Mouse (Mus musculus) cerebellum, adult 8-10 months (tissue): ENCODE measurements around the gene Nmnat1.
"Not testable (repeated sequence)": the region's sequence is repeated elsewhere in the genome, so short reads cannot be mapped to it uniquely, and the experiment has no call there.

Experiments
- DNase-seq: peaks from one replicate; pipeline ENCODE4 v3.0.0; 2022

Gene Nmnat1

DNA sequence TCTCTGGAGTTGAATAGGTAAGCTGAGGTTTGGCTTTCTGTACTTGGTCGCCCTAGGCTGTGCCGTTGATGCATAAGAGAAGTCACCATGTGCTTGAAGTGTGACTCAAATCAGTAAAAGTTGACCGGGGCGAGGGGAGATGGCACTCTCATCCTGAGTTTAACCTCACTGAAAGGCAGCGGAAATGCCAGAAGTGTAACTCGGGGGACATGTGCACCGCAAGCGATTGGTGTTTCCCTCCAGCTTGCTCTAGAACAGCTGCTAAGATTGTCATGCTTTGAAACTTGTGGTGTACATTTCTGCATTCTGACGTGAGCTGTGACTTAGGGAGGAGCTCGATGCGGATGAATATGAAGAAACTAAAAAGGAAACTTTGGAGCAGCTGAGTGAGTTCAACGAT, 2.7 kb upstream of the Nmnat1 start:
- DNase-seq, result no peak

GRCm38 (mm10) chr4:149485825-149486206, 814 bp upstream of the Nmnat1 start:
- no peak for DNase-seq

DNA sequence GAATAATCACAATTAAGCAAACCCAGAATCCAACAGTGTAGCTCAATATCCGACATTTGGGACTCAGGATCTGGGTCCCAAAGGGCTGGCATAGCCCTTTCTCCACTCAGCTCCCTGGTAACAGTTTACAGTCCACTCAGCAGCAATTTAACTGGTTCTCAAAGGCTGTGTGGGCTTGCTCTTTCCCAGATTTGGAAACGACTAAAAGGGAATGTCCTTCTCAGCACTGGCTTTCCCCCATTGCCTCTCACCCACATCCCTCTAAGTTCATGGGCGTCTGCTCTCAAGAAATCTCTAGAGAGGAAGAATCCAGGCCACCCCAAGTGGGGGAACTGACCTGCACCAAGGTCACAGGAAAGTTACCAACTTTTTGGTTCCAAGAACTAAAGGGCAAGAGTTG, 436 bp downstream of the Nmnat1 start:
- no peak for DNase-seq

DNA sequence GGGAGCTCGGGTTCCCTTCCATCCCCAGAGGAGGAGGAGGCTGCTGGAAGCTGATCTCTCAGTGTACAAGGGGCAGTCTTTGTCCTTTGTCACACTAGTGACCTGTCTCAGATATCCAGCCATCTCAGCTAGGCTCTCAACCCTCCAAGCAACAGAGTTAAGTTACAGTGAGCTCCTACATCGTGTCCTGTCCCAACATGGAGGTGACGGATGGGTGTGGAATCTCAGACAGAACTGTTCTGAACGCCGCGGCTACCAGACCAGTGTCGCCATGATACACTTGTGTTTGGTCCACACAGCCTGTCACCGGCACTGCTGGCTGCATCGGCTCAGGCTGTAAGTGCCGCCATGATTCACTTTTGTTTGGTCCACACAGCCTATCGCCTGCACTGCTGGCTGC, 7.9 kb downstream of the Nmnat1 start, which contains the start of gene Tmem274:
Gene Tmem274 (plus strand): TSS at position 301 of the 400 bp plus-strand sequence.
- no peak for DNase-seq

DNA sequence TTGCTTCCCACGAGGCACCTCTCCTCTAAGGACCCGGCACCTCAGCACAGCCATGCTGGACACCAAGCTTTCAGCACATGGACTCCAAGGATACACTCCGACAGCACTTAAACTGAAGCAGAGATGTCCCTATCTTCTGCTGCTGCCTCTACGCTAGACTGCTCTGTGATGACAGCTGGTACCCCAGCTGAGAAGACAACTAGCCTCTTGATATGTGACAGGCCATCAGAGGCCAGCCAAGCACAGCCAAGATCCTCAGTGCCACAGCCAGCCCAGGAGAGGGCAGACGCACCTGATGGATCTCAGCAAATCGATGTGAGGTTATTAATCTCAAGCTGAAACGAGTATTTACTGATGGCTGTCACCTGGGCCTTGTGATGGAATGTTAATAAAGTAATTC, 9.9 kb downstream of the Nmnat1 start:
- DNase-seq, result no peak

- DNase-seq, result no peak
These were observed 15.4 kb downstream of the Nmnat1 start for GRCm38 (mm10) chr4:149469557-149469956.

DNA sequence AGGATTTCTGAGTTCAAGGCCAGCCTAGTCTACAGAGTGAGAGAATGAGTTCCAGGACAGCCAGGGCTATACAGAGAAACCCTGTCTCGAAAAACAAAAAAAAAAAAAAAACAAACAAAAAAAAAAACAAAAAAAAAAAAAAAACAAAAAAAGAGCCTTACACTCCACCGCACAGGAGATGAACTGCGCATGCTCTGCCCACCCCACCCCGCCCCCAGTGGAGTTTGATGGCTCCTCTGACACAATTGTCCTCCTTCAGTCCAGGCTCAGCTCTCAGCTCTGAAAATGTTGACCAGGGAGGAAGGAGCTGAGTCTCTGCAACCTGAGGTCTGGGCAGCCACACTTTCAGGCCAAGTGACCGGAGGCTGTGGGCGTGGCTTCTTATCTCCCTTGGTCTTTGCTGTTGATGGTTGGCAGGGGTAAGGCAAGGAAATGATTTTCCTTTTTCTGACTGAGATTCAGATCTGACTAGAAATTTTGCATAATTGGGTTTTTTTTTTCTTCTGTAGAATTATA, 21.5 kb downstream of the Nmnat1 start:
- no peak for DNase-seq

DNA sequence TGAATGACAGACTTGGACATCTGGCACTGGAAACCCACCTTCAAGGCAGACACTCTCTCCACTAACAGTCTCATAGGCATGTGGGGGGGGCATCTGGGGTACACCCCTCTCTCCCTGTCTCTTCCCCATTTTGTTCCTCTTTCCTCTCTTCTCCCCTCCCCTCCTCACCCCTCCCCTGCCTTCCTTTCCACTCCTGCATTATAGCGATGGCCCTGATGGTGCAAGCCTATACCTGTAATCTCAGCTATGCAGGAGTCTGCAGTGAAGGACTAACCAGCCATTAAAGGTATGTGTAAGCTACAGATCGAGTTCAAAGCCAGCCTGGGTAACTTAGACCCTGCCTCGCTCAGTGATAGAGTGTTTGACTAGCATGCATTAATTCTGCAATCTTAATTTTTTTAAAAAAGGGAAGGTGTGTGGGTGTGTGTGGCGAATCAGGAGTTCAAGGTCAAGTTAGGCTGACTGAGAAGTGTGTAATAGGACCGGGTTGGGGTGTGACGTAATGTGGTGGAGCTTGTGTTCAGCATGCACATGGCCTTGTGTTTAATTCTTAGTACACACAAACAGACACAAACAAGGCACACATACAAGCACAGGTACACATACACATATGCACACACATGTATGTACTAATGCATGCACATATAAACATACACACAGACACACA, 22.6 kb downstream of the Nmnat1 start:
- no peak for DNase-seq

DNA sequence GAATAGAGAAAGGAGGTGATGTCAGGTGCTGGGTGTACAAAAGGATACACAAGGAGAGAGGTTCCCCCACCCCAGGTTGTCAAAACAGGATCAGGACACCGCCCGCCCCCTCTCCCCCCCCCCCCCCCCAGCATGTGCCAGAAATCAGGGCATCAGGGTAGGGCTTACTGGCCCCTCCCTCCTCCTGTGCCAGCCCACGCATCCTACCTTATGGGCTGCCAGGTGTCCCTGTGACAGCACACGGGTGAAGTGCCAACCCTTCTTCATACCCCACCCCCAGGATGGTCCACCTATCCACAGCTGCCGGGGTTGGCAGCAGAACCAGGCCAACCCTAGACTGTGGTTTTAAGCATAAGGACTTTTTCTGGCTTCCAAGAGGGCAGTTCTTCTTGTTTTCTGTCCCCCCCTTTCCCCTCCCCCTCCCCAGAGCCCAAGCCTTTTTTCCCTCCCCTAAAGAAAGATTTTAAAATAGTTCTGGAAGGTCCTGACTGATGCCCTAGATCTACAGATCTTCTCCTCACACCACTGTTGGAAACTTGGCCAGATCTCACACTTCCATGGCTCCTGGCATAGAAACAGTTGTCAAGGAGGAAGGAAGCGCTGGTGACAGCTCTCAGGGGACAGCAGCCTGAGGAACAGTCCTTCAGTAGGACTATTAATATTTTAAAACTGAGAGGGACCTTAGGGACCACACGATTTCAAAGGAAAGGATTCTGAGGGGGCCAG, 23.3 kb downstream of the Nmnat1 start:
- DNase-seq, result peak; percentile 66

GRCm38 (mm10) chr4:149460475-149460874, 24.5 kb downstream of the Nmnat1 start:
- DNase-seq, result not testable (repeated sequence)

DNA sequence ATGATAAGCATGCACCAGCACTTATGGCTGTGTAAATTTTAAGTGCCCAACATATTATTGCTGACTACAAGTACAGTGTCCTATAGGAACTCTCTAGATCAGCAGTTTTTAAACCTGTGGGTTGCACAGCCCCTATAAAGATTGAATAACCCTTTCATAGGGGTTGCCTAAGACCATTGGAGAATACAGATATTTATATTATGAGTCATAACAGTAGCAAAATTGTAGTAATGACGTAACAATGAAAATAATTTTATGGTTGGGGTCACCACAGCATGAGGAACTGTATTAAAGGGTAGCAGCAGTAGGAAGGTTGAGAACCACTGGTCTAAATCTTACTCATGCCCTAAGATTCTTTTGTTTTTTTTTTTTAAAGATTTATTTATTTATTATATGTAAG, 25.6 kb downstream of the Nmnat1 start:
- no peak for DNase-seq

DNA sequence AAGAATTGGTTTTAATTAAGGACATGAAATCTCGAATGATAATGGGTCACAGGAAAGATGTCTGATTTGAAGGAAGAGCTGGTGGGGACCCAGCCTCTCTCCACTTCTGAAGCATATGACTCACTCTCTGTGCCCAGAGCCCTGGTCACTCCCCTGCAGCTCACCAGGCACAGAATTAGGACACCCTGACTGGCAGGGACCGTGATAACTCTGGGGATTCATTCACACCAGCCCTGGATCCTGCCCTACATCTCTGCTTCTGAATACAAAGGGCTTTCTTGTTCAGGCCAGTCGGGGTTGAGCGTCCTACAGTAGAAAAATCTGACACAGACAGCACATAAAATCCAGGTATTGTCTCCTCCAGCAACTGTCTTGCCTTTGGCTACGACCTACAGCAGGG, 26.5 kb downstream of the Nmnat1 start:
- no peak for DNase-seq

GRCm38 (mm10) chr4:149457831-149458430, 27.1 kb downstream of the Nmnat1 start:
- no peak for DNase-seq

DNA sequence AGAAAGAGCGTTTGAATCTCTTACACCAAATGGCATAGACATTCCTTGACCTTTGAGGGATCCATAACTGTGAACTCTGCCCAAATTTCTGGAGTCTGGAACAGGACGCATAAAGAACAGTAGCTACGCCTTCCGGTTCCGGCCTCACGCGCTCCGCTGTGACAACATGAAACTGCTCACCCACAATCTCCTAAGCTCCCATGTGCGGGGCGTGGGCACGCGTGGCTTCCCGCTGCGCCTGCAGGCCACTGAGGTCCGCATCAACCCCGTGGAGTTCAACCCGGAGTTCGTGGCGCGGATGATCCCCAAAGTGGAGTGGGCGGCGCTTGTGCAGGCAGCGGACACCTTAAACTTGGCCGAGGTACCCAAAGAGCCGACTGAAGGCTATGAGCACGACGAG, 27.8 kb downstream of the Nmnat1 start:
- DNase-seq, result not testable (repeated sequence)

- DNase-seq, result no peak
These were observed 30.1 kb downstream of the Nmnat1 start, which contains the start of gene Rbp7 for GRCm38 (mm10) chr4:149454879-149455278. Rbp7 (minus strand) TSS chr4:149454978.

GRCm38 (mm10) chr4:149454263-149454662, 30.7 kb downstream of the Nmnat1 start:
- DNase-seq, result no peak

GRCm38 (mm10) chr4:149453656-149454055, 31.3 kb downstream of the Nmnat1 start:
- DNase-seq, result no peak

DNA sequence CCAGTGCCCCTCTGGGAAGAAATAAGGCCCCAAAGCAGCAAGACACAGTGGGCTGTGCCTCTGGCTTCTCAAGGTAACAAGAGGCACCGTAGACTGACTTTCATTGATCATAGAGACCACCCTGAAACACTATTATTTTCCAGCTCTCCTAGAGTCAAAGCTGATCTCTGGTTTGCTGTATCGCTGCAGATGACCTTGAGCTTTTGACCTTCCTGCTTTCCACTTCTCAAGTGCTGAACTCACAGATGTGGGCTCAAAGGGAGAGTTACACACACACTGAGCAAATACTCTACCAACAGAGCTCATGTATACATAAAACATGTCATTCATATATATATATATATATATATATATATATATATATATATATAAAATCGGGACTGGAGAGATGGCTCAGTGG, 34.4 kb downstream of the Nmnat1 start:
- no peak for DNase-seq

DNA sequence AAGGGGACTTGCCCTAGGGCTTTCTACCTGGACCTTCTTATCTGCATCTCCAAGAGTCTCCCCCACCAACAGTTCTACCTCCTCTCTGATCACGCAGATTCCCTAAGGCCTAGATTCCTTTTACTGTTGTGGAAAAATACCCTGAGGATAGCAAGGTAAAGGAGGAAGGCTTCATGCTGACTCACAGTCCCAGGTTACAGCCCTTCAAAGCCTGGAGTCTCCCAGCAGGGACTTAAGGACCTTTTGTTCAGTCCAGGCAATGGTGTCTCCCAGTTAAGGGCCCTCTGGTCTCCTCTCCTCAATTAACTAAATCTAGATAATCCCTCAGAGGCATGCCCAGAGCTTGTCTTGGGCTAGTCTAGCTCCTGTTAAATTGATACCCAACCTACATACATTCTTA, 38.7 kb downstream of the Nmnat1 start:
- no peak for DNase-seq

GRCm38 (mm10) chr4:149445868-149446267, 39.1 kb downstream of the Nmnat1 start:
- no peak for DNase-seq

GRCm38 (mm10) chr4:149444964-149445701, 39.9 kb downstream of the Nmnat1 start:
- peak; percentile 89 for DNase-seq

DNA sequence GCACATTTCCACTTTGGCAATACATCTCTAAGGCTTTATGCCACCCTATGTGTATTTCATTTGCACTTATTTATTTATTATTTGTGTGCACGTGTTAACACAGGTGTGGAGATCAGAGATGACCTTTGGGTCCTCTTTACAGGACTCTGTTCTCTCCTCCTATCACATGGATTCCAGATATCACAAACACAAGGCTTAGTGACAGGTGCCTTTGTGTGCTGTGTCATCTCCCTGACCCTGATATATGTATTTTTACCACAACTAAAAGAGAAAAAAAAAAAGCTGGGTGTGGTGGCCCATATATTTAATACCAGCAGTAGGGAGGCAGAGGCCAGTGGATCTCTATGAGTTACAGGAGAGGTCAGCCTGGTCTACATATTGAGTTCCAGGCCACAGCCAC, 40.5 kb downstream of the Nmnat1 start:
- DNase-seq, result no peak

- DNase-seq, result no peak
These were observed 42.6 kb downstream of the Nmnat1 start for GRCm38 (mm10) chr4:149442436-149442835.
